Comparison of ENCODE assay signal across 8 mouse cellular contexts in the genomic region with DNA sequence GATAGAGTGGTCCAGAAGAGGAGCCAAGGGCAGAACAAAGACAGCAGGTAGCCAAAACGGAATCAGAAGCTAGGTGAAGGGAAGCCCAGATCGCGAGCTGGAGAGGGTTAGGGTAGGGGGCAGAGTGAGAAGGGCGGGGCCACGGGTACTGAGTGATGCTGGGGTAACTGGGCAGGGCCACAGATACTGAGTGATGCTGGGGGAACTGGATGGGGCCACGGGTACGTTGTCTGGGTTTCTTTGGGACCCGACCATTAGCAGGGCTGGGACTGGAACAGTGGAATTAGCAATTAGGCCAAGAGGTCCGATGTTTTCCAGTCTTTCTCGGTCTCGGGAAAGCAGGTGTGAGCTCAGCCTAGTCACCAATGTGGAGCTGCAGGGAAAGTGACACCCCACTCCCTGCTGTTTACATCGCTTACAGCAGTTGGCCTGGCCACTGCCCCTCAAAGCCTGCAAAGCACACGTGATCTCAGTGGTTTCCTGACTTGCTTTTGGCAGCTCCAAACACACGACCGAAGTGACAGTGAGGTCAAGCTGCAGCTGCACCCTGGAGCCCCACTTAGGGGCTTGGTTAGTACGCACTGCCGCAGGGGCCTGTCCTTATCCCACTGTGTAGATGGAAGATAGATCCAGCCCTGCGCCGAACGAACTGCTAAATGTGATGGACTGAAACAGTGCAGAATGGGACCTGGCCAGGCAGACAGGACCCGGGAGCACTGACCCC. TPM values are rescaled to one million over a fixed set of nuclear protein-coding genes. Genes with fewer than 3 reads are reported as not detected.
DNase-seq lines count a peak whose midpoint lies in the region; ATAC-seq and TF ChIP-seq lines count a peak whose summit lies in the region.

No protein-coding gene starts in this region.

- H3K27ac ChIP-seq in hindbrain, embryonic 14.5 days = no peak overlapping the region
- no peak overlapping the region for H3K27ac ChIP-seq in hindbrain, embryonic 12.5 days
- no peak overlapping the region for H3K27ac ChIP-seq in heart, embryonic 12.5 days (ENCODE audit: poor library complexity, severe bottlenecking)
- peak overlapping the region; percentile 53 for H3K27ac ChIP-seq in stomach, postnatal 0 days (replicated peaks)
- no peak overlapping the region for H3K27ac ChIP-seq in cerebellum, adult 2 months (ENCODE audit: insufficient read depth, low read length)

- no peak for ATAC-seq in hindbrain, embryonic 14.5 days (ENCODE audit: low FRiP score)
- no peak for ATAC-seq in hindbrain, embryonic 12.5 days (ENCODE audit: low FRiP score)
- no peak for ATAC-seq in heart, embryonic 12.5 days (ENCODE audit: insufficient number of reproducible peaks, low FRiP score)
- no peak for ATAC-seq in stomach, postnatal 0 days (ENCODE audit: low FRiP score, low TSS enrichment)
- ATAC-seq in CD4-positive, CD25-positive, alpha-beta regulatory T cell, adult 4 months = no peak

- no peak overlapping the region for H3K4me3 ChIP-seq in hindbrain, embryonic 14.5 days (replicated peaks; ENCODE audit: low read length)
- H3K4me3 ChIP-seq in hindbrain, embryonic 12.5 days = no peak overlapping the region
- H3K4me3 ChIP-seq in heart, embryonic 12.5 days = no peak overlapping the region
- no peak overlapping the region for H3K4me3 ChIP-seq in stomach, postnatal 0 days (ENCODE audit: low read depth, low read length)
- no peak overlapping the region for H3K4me3 ChIP-seq in cerebellum, adult 2 months (replicated peaks; ENCODE audit: insufficient read depth, low read depth, low read length)

- TF ChIP-seq CTCF in stomach, postnatal 0 days (IDR thresholded peaks at IDR 0.05; ENCODE audit: low read depth) = no peak
- TF ChIP-seq CTCF in cerebellum, adult 2 months (IDR thresholded peaks at IDR 0.05; ENCODE audit: borderline replicate concordance, insufficient read depth, low read depth, low read length) = no peak

- no peaks in the 10 kb centered on the region for H3K27me3 ChIP-seq in hindbrain, embryonic 14.5 days (ENCODE audit: control insufficient read depth, insufficient read depth, low read length)
- H3K27me3 ChIP-seq in hindbrain, embryonic 12.5 days = no peaks in the 10 kb centered on the region
- H3K27me3 ChIP-seq in heart, embryonic 12.5 days (replicated peaks) = no peaks in the 10 kb centered on the region
- no peaks in the 10 kb centered on the region for H3K27me3 ChIP-seq in stomach, postnatal 0 days (ENCODE audit: control insufficient read depth, insufficient read depth, low read length)
- H3K27me3 ChIP-seq in cerebellum, adult 2 months (ENCODE audit: control insufficient read depth, insufficient read depth, low read length) = no peaks in the 10 kb centered on the region

- H3K9me3 ChIP-seq in hindbrain, embryonic 14.5 days (ENCODE audit: control insufficient read depth, low read length) = no peaks in the 10 kb centered on the region
- H3K9me3 ChIP-seq in hindbrain, embryonic 12.5 days (replicated peaks) = no peaks in the 10 kb centered on the region
- no peaks in the 10 kb centered on the region for H3K9me3 ChIP-seq in heart, embryonic 12.5 days (replicated peaks)
- no peaks in the 10 kb centered on the region for H3K9me3 ChIP-seq in stomach, postnatal 0 days (ENCODE audit: control insufficient read depth, low read length)

- DNase-seq in hindbrain, embryonic 14.5 days (ENCODE audit: low spot score) = no peak
- peak; percentile 40 for DNase-seq in liver
- DNase-seq in stomach, postnatal 0 days (ENCODE audit: low spot score) = no peak
- DNase-seq in cerebellum, adult 2 months = no peak
- DNase-seq in cerebellum, adult 9-10 months = no peak

- 68% methylated on average over 21 of the region's 21 CpGs for WGBS in hindbrain, embryonic 14.5 days
- 61% methylated on average over 21 of the region's 21 CpGs for WGBS in hindbrain, embryonic 12.5 days
- 44% methylated on average over 21 of the region's 21 CpGs for WGBS in heart, embryonic 12.5 days
- WGBS in stomach, postnatal 0 days = 53% methylated on average over 21 of the region's 21 CpGs
- 67% methylated on average over 21 of the region's 21 CpGs for WGBS in cerebellum, adult 2 months

- H3K4me1 ChIP-seq in hindbrain, embryonic 14.5 days (replicated peaks; ENCODE audit: control insufficient read depth, insufficient read depth, low read length) = peaks cover 9% of the 10 kb centered on the region; the same call in 1 of the 2 replicates
- H3K4me1 ChIP-seq in hindbrain, embryonic 12.5 days = peaks cover 37% of the 10 kb centered on the region
- H3K4me1 ChIP-seq in heart, embryonic 12.5 days (replicated peaks) = peaks cover 54% of the 10 kb centered on the region
- H3K4me1 ChIP-seq in stomach, postnatal 0 days (replicated peaks; ENCODE audit: control insufficient read depth, insufficient read depth) = no peaks in the 10 kb centered on the region; the same call in 1 of the 2 replicates
- peaks cover 41% of the 10 kb centered on the region for H3K4me1 ChIP-seq in cerebellum, adult 2 months (ENCODE audit: control insufficient read depth, insufficient read depth, low read length)

- no peak overlapping the region for H3K4me2 ChIP-seq in hindbrain, embryonic 14.5 days (replicated peaks)
- H3K4me2 ChIP-seq in hindbrain, embryonic 12.5 days (replicated peaks) = no peak overlapping the region
- no peak overlapping the region for H3K4me2 ChIP-seq in heart, embryonic 12.5 days
- no peak overlapping the region for H3K4me2 ChIP-seq in stomach, postnatal 0 days (replicated peaks; ENCODE audit: low read depth)

- no peak for TF ChIP-seq POLR2A in cerebellum, adult 2 months (IDR thresholded peaks at IDR 0.05; ENCODE audit: borderline replicate concordance, insufficient read depth, low read length)

- H3K36me3 ChIP-seq in hindbrain, embryonic 14.5 days (replicated peaks; ENCODE audit: control insufficient read depth, insufficient read depth) = no peaks in the 10 kb centered on the region
- H3K36me3 ChIP-seq in hindbrain, embryonic 12.5 days = peaks cover 10% of the 10 kb centered on the region; the same call in 1 of the 2 replicates
- peaks cover 29% of the 10 kb centered on the region for H3K36me3 ChIP-seq in heart, embryonic 12.5 days
- peaks cover 6% of the 10 kb centered on the region for H3K36me3 ChIP-seq in stomach, postnatal 0 days (ENCODE audit: control insufficient read depth, insufficient read depth, low read length)

- no peak for TF ChIP-seq EP300 in stomach, postnatal 0 days (optimal IDR thresholded peaks at IDR 0.05)

- H3K9ac ChIP-seq in hindbrain, embryonic 14.5 days = 0 out of 2 replicates have a peak overlapping the region, but pooled peaks have one; percentile 8
- H3K9ac ChIP-seq in hindbrain, embryonic 12.5 days = no peak overlapping the region
- H3K9ac ChIP-seq in heart, embryonic 12.5 days = peak overlapping the region; percentile 44; the same call in 1 of the 2 replicates
- no peak overlapping the region for H3K9ac ChIP-seq in stomach, postnatal 0 days (ENCODE audit: low read length)

RNA-seq across cellular contexts. Expression of gene Agtrap, which starts 4.5 kb away (rescaled TPM):
- polyA plus RNA-seq in hindbrain, embryonic 14.5 days (2014; fragmentation: Nextera tagmentation; extraction: Ambion mirVana) = 5.3 and 6.6 TPM in 2 replicates
- 10.3 and 11.9 TPM in 2 replicates for polyA plus RNA-seq in hindbrain, embryonic 12.5 days (2016; fragmentation: Nextera tagmentation; extraction: Ambion mirVana)
- 18.9 and 19.8 TPM in 2 replicates for polyA plus RNA-seq in heart, embryonic 12.5 days (2016; fragmentation: Nextera tagmentation; extraction: Ambion mirVana)
- 23.2 and 26.9 TPM in 2 replicates for polyA plus RNA-seq in stomach, postnatal 0 days (2015; fragmentation: Nextera tagmentation; extraction: Ambion mirVana)
- 10 to 100 TPM; 19.0 to 20.0 TPM for polyA plus RNA-seq in CD4-positive, CD25-positive, alpha-beta regulatory T cell, adult 4 months (2017; shearing (Covaris generic))
- 9.8 and 10.2 TPM in 2 replicates for polyA plus RNA-seq in cerebellum, adult 2 months (2012; rRNA removed)

RNA-seq across cellular contexts. Expression of gene Mthfr, which starts 44.5 kb away (rescaled TPM):
- 17.4 and 18.7 TPM in 2 replicates for polyA plus RNA-seq in hindbrain, embryonic 14.5 days (2014; fragmentation: Nextera tagmentation; extraction: Ambion mirVana)
- 34.5 and 34.9 TPM in 2 replicates for polyA plus RNA-seq in hindbrain, embryonic 12.5 days (2016; fragmentation: Nextera tagmentation; extraction: Ambion mirVana)
- 15.5 and 17.0 TPM in 2 replicates for polyA plus RNA-seq in heart, embryonic 12.5 days (2016; fragmentation: Nextera tagmentation; extraction: Ambion mirVana)
- 8.2 and 8.7 TPM in 2 replicates for polyA plus RNA-seq in stomach, postnatal 0 days (2015; fragmentation: Nextera tagmentation; extraction: Ambion mirVana)
- polyA plus RNA-seq in CD4-positive, CD25-positive, alpha-beta regulatory T cell, adult 4 months (2017; shearing (Covaris generic)) = 10 to 100 TPM in 1 of 2 experiments, 1 to 10 TPM in 1; 6.8 to 23.1 TPM
- 27.2 and 29.8 TPM in 2 replicates for polyA plus RNA-seq in cerebellum, adult 2 months (2012; rRNA removed)

RNA-seq across cellular contexts. Expression of gene Clcn6, which starts 44.7 kb away (rescaled TPM):
- polyA plus RNA-seq in hindbrain, embryonic 14.5 days (2014; fragmentation: Nextera tagmentation; extraction: Ambion mirVana) = 24.8 and 28.7 TPM in 2 replicates
- 27.5 and 28.7 TPM in 2 replicates for polyA plus RNA-seq in hindbrain, embryonic 12.5 days (2016; fragmentation: Nextera tagmentation; extraction: Ambion mirVana)
- 7.8 and 9.3 TPM in 2 replicates for polyA plus RNA-seq in heart, embryonic 12.5 days (2016; fragmentation: Nextera tagmentation; extraction: Ambion mirVana)
- 1.8 and 2.1 TPM in 2 replicates for polyA plus RNA-seq in stomach, postnatal 0 days (2015; fragmentation: Nextera tagmentation; extraction: Ambion mirVana)
- 1 to 10 TPM; 4.2 to 5.5 TPM for polyA plus RNA-seq in CD4-positive, CD25-positive, alpha-beta regulatory T cell, adult 4 months (2017; shearing (Covaris generic))
- 56.8 and 59.4 TPM in 2 replicates for polyA plus RNA-seq in cerebellum, adult 2 months (2012; rRNA removed)

RNA-seq across cellular contexts. Expression of gene Mad2l2, which starts 46.8 kb away (rescaled TPM):
- polyA plus RNA-seq in hindbrain, embryonic 14.5 days (2014; fragmentation: Nextera tagmentation; extraction: Ambion mirVana) = 114 and 124 TPM in 2 replicates
- polyA plus RNA-seq in hindbrain, embryonic 12.5 days (2016; fragmentation: Nextera tagmentation; extraction: Ambion mirVana) = 85.5 and 89.9 TPM in 2 replicates
- polyA plus RNA-seq in heart, embryonic 12.5 days (2016; fragmentation: Nextera tagmentation; extraction: Ambion mirVana) = 36.6 and 39.3 TPM in 2 replicates
- polyA plus RNA-seq in stomach, postnatal 0 days (2015; fragmentation: Nextera tagmentation; extraction: Ambion mirVana) = 24.6 and 25.0 TPM in 2 replicates
- 10 to 100 TPM; 35.8 to 41.2 TPM for polyA plus RNA-seq in CD4-positive, CD25-positive, alpha-beta regulatory T cell, adult 4 months (2017; shearing (Covaris generic))
- 31.8 and 36.0 TPM in 2 replicates for polyA plus RNA-seq in cerebellum, adult 2 months (2012; rRNA removed)

RNA-seq across cellular contexts. Expression of gene Draxin, which starts 47.2 kb away (rescaled TPM):
- polyA plus RNA-seq in hindbrain, embryonic 14.5 days (2014; fragmentation: Nextera tagmentation; extraction: Ambion mirVana) = 16.9 and 17.4 TPM in 2 replicates
- 11.6 and 12.8 TPM in 2 replicates for polyA plus RNA-seq in hindbrain, embryonic 12.5 days (2016; fragmentation: Nextera tagmentation; extraction: Ambion mirVana)
- polyA plus RNA-seq in heart, embryonic 12.5 days (2016; fragmentation: Nextera tagmentation; extraction: Ambion mirVana) = 0.05 and 0.08 TPM in 2 replicates
- 0.01 TPM in 1 of 2 replicates, not detected in the other for polyA plus RNA-seq in stomach, postnatal 0 days (2015; fragmentation: Nextera tagmentation; extraction: Ambion mirVana)
- polyA plus RNA-seq in CD4-positive, CD25-positive, alpha-beta regulatory T cell, adult 4 months (2017; shearing (Covaris generic)) = not detected
- 0.30 and 0.33 TPM in 2 replicates for polyA plus RNA-seq in cerebellum, adult 2 months (2012; rRNA removed)

Comparison
In these comparisons a context has a peak if more than half of its experiments do, and no peak if none do; other contexts are left out.
1. H3K9ac ChIP-seq: peak in hindbrain, embryonic 14.5 days (single experiment) and heart, embryonic 12.5 days (single experiment); none in hindbrain, embryonic 12.5 days (single experiment) and stomach, postnatal 0 days (single experiment).